Mouse (Mus musculus) cerebellum, adult 11-12 months (tissue): ENCODE measurements at regions not wholly inside any gene's neighbourhood (a gene's known extent, or its start where the extent isn't known, plus 50 kb on each side); places are given as distances from the start of the nearest gene placed in this dataset.
A peak's percentile ranks its signal among the peaks of the same experiment; 100 is the strongest.

Experiments
- DNase-seq: peaks from one replicate; pipeline ENCODE4 v3.0.0; 2022

GRCm38 (mm10) chr11:117538732-117539131 is 54.6 kb downstream of the Gm11733 start:
- DNase-seq, result no peak

GRCm38 (mm10) chr11:117540609-117541008 is 56.4 kb downstream of the Gm11733 start:
- no peak for DNase-seq

- DNase-seq, result no peak
These were observed 57.2 kb downstream of the Gm11733 start for GRCm38 (mm10) chr11:117541205-117541884.

GRCm38 (mm10) chr11:117543191-117543590 is 59.0 kb downstream of the Gm11733 start:
- peak; percentile 87 for DNase-seq

GRCm38 (mm10) chr11:117544507-117544906 is 60.3 kb downstream of the Gm11733 start:
- DNase-seq, result no peak

- no peak for DNase-seq
These were observed 60.8 kb downstream of the Gm11733 start for GRCm38 (mm10) chr11:117544926-117545325.

- DNase-seq, result no peak
These were observed 67.8 kb downstream of the Gm11733 start for GRCm38 (mm10) chr11:117551926-117552325.

GRCm38 (mm10) chr11:117552430-117552969 is 68.3 kb downstream of the Gm11733 start:
- peak; percentile 84 for DNase-seq

GRCm38 (mm10) chr11:117554111-117554510 is 69.9 kb downstream of the Gm11733 start:
- DNase-seq, result no peak

GRCm38 (mm10) chr11:117557474-117558381 is 73.6 kb downstream of the Gm11733 start:
- peak; percentile 80 for DNase-seq

- DNase-seq, result no peak
These were observed 75.7 kb downstream of the Gm11733 start for GRCm38 (mm10) chr11:117559839-117560238.

GRCm38 (mm10) chr11:117567961-117568605 is 83.9 kb downstream of the Gm11733 start:
- no peak for DNase-seq

- peak; percentile 78 for DNase-seq
These were observed 84.4 kb downstream of the Gm11733 start for GRCm38 (mm10) chr11:117568606-117568991.

- DNase-seq, result no peak
These were observed 84.5 kb upstream of the Tnrc6c start for GRCm38 (mm10) chr11:117569566-117570101.

GRCm38 (mm10) chr11:117571858-117572257 is 82.2 kb upstream of the Tnrc6c start:
- DNase-seq, result no peak

- DNase-seq, result peak; percentile 83
These were observed 79.4 kb upstream of the Tnrc6c start for GRCm38 (mm10) chr11:117574721-117575120.

- no peak for DNase-seq
These were observed 75.0 kb upstream of the Tnrc6c start for GRCm38 (mm10) chr11:117579121-117579520.

- DNase-seq, result no peak
These were observed 74.4 kb upstream of the Tnrc6c start for GRCm38 (mm10) chr11:117579720-117580119.

- no peak for DNase-seq
These were observed 70.6 kb upstream of the Tnrc6c start for GRCm38 (mm10) chr11:117583478-117583877.

- no peak for DNase-seq
These were observed 68.5 kb upstream of the Tnrc6c start for GRCm38 (mm10) chr11:117585556-117585955.

GRCm38 (mm10) chr11:117586063-117586462 is 68.0 kb upstream of the Tnrc6c start:
- DNase-seq, result no peak

- no peak for DNase-seq
These were observed 67.1 kb upstream of the Tnrc6c start for GRCm38 (mm10) chr11:117586857-117587425.

- no peak for DNase-seq
These were observed 65.1 kb upstream of the Tnrc6c start for GRCm38 (mm10) chr11:117589006-117589405.
